ENCODE assay signal across 15 mouse cellular contexts in genomic region chr8:111772083-111772482, GRCm38 (mm10). TPM values are rescaled to one million over a fixed set of nuclear protein-coding genes. Genes with fewer than 3 reads are reported as not detected.
"Had no signal": no experiment of that assay in that cellular context is flagged by ENCODE, and none has a peak within 500 bp of the region (broad histone marks: within the 10 kb centered on the region; RNA-seq: fewer than 3 reads in every experiment).

No protein-coding gene starts in this region.

- H3K4me2 ChIP-seq: limb, embryonic 15.5 days; liver, embryonic 12.5 days; lung, embryonic 14.5 days; neural tube, embryonic 15.5 days had no signal

- ATAC-seq: liver, embryonic 12.5 days had no signal

- H3K27ac ChIP-seq: limb, embryonic 15.5 days; liver, embryonic 12.5 days; neural tube, embryonic 15.5 days; stomach, postnatal 0 days had no signal

- H3K4me3 ChIP-seq: limb, embryonic 15.5 days; liver, embryonic 12.5 days; midbrain, embryonic 10.5 days; myocyte; neural tube, embryonic 15.5 days had no signal

- H3K9me3 ChIP-seq: limb, embryonic 15.5 days; liver, embryonic 12.5 days; midbrain, embryonic 10.5 days; neural tube, embryonic 15.5 days had no signal

- H3K9ac ChIP-seq: limb, embryonic 15.5 days; liver, embryonic 12.5 days; lung, embryonic 14.5 days; neural tube, embryonic 15.5 days had no signal

- DNase-seq: layer of hippocampus, adult 9-11 months; layer of hippocampus, postnatal 36 days; lung, embryonic 14.5 days; lung, postnatal 10 days; lung, postnatal 4 days; midbrain, embryonic 14.5 days; right cerebral cortex, adult 18-20 months; right cerebral cortex, postnatal 25 days had no signal

- H3K27me3 ChIP-seq: limb, embryonic 15.5 days; liver, embryonic 12.5 days; neural tube, embryonic 15.5 days had no signal

RNA-seq across cellular contexts. Expression of gene Bcar1, which starts 28.5 kb away (rescaled TPM):
- total RNA-seq: megakaryocyte, adult 5-6 weeks had no signal
